Mouse (Mus musculus): ENCODE data around the gene Wfdc21. TPM values are rescaled to one million over a fixed set of nuclear protein-coding genes. Genes with fewer than 3 reads are reported as not detected.

Wfdc21 gene
- polyA plus RNA-seq, 1 experiment from 2014 or later: not detected

DNA sequence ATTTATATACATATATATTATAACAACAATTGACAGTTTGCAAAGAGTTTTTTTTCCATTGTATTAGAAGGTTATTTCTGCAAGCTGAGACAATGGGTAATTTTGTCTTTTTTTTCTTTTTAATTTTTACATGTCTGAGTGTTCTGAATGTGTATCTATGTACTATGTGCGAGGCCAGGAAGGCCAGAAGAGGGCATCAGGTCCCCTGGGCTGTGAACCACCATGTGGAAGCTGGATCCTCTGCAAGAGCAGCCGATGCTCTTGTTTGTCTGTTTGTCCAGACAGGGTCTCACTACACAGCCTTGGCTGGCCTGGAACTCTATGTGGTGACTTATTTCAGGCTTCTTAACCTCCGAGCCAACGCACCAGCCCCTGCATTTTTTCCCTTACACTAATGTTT is 44.4 kb downstream of the Wfdc21 start:
- 33% methylated on average over 4 of the region's 4 CpGs for WGBS
- Histone ChIP-seq H3K9ac (ENCODE audit: low read length) (no peak overlapping the region), H3K9me3 (ENCODE audit: control insufficient read depth, low read length) (no peaks in the 10 kb centered on the region), H3K27ac (replicated peaks in 1 of 2; ENCODE audit: control insufficient read depth in 1 of 2, insufficient read depth in 1 of 2, low read depth in 2 of 2, low read length in 2 of 2) (no peak overlapping the region), H3K4me3 (ENCODE audit: control insufficient read depth in 1 of 2, insufficient read depth in 1 of 2, low read depth in 1 of 2, low read length in 2 of 2) (no peak overlapping the region), H3K36me3 (ENCODE audit: control insufficient read depth, insufficient read depth, low read length) (no peaks in the 10 kb centered on the region), H3K4me1 (ENCODE audit: control insufficient read depth in 2 of 2, insufficient read depth in 2 of 2, low read length in 2 of 2) (peaks cover 0 to 4% of the 10 kb centered on the region in 2 experiments; a peak in 2 of 4 replicates), H3K4me2 (ENCODE audit: low read length) (no peak overlapping the region), H3K27me3 (ENCODE audit: control insufficient read depth, insufficient read depth, low read length) (no peaks in the 10 kb centered on the region; the same call in none of the 2 replicates)
- no peak for ATAC-seq (ENCODE audit: insufficient number of reproducible peaks, insufficient read depth, low FRiP score, low read depth)

DNA sequence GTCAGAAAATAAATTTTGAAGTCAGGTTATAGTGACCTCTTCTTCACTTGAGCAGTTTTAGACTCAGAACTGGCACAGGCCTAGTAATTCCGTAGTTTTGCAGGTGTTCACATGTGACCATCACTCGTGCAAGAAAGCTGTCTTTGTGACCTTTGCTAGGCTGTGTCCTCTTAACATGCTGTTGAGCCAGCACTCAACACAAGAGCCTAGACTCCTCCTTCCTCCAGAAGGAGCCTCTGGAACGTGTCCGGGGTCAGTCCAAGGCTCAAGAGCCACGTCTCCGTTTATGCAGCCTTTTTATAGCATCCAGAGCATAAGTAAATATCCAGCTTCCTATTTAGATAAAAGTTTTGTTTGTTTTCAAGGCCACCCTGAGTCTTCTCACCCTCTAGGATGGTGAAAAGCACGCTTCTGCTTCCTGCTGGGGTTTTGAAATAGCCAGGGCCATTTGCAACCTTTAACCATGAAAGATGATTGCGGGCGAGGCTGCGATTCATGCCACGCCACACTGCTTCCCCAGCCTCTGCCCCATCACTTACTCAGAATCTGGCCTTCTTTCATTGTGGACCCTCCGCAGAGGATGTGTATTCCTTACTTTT is 45.7 kb downstream of the Wfdc21 start:
- Histone ChIP-seq H3K4me1 (ENCODE audit: control insufficient read depth in 2 of 2, insufficient read depth in 2 of 2, low read length in 2 of 2) (0 out of 4 replicates have a peak, but pooled peaks cover 0 to 7% of the 10 kb centered on the region in 2 experiments), H3K9ac (ENCODE audit: low read length) (no peak overlapping the region), H3K4me2 (ENCODE audit: low read length) (no peak overlapping the region), H3K9me3 (ENCODE audit: control insufficient read depth, low read length) (no peaks in the 10 kb centered on the region), H3K36me3 (ENCODE audit: control insufficient read depth, insufficient read depth, low read length) (no peaks in the 10 kb centered on the region), H3K4me3 (ENCODE audit: control insufficient read depth in 1 of 2, insufficient read depth in 1 of 2, low read depth in 1 of 2, low read length in 2 of 2) (no peak overlapping the region), H3K27me3 (ENCODE audit: control insufficient read depth, insufficient read depth, low read length) (no peaks in the 10 kb centered on the region; the same call in none of the 2 replicates), H3K27ac (replicated peaks in 1 of 2; ENCODE audit: control insufficient read depth in 1 of 2, insufficient read depth in 1 of 2, low read depth in 2 of 2, low read length in 2 of 2) (no peak overlapping the region)
- WGBS: 59% methylated on average over 12 of the region's 12 CpGs
- no peak for ATAC-seq (ENCODE audit: insufficient number of reproducible peaks, insufficient read depth, low FRiP score, low read depth)

DNA sequence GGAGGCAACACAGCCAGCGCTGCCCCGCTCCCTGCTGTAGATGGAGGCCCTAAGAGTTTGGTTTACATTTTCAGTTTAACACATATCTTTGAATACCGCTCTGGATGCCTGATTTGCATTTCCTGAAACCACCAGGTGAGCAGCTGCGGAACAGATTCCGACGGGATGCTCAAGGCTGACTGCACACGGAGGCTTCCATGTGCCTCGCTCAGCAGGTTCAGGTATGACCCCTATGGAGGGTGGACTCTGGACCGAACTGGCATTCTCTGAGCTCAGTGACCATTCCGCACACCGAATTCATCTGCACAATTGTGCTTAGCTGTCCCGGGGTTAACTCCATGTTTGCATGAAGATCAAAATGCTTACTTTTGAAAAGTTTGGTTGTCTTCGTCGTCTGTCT is 46.5 kb downstream of the Wfdc21 start:
- Histone ChIP-seq H3K9ac (ENCODE audit: low read length) (no peak overlapping the region), H3K27me3 (ENCODE audit: control insufficient read depth, insufficient read depth, low read length) (no peaks in the 10 kb centered on the region; the same call in none of the 2 replicates), H3K4me2 (ENCODE audit: low read length) (no peak overlapping the region), H3K4me3 (ENCODE audit: control insufficient read depth in 1 of 2, insufficient read depth in 1 of 2, low read depth in 1 of 2, low read length in 2 of 2) (no peak overlapping the region), H3K27ac (replicated peaks in 1 of 2; ENCODE audit: control insufficient read depth in 1 of 2, insufficient read depth in 1 of 2, low read depth in 2 of 2, low read length in 2 of 2) (no peak overlapping the region), H3K4me1 (ENCODE audit: control insufficient read depth in 2 of 2, insufficient read depth in 2 of 2, low read length in 2 of 2) (0 out of 4 replicates have a peak, but pooled peaks cover 0 to 7% of the 10 kb centered on the region in 2 experiments), H3K36me3 (ENCODE audit: control insufficient read depth, insufficient read depth, low read length) (no peaks in the 10 kb centered on the region), H3K9me3 (ENCODE audit: control insufficient read depth, low read length) (no peaks in the 10 kb centered on the region)
- 80% methylated on average over 14 of the region's 14 CpGs for WGBS
- no peak for ATAC-seq (ENCODE audit: insufficient number of reproducible peaks, insufficient read depth, low FRiP score, low read depth)

DNA sequence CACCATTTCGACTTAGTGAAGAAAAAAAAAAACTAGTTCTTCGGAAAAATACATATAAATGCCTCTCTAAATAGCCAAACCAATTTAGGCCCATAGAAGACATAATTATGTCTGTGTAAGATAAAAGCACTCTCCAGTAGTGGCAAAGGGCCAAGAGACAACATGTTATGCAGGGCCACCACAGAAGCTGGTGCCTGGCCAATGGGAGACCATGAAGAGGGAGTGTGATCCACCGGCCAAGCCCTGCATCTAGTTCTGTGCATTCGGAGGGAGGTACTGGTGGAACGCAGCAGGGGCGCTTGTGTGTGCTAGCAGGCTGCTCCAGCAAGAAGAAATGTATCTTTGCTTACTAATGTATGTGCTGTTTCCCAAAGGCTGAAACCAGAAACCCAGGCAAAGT is 49.4 kb downstream of the Wfdc21 start:
- Histone ChIP-seq H3K4me1 (ENCODE audit: control insufficient read depth in 2 of 2, insufficient read depth in 2 of 2, low read length in 2 of 2) (0 out of 4 replicates have a peak, but pooled peaks cover 0 to 7% of the 10 kb centered on the region in 2 experiments), H3K4me3 (ENCODE audit: control insufficient read depth in 1 of 2, insufficient read depth in 1 of 2, low read depth in 1 of 2, low read length in 2 of 2) (no peak overlapping the region), H3K4me2 (ENCODE audit: low read length) (no peak overlapping the region), H3K9me3 (ENCODE audit: control insufficient read depth, low read length) (no peaks in the 10 kb centered on the region), H3K27ac (replicated peaks in 1 of 2; ENCODE audit: control insufficient read depth in 1 of 2, insufficient read depth in 1 of 2, low read depth in 2 of 2, low read length in 2 of 2) (no peak overlapping the region), H3K36me3 (ENCODE audit: control insufficient read depth, insufficient read depth, low read length) (no peaks in the 10 kb centered on the region), H3K27me3 (ENCODE audit: control insufficient read depth, insufficient read depth, low read length) (no peaks in the 10 kb centered on the region; the same call in 1 of the 2 replicates), H3K9ac (ENCODE audit: low read length) (no peak overlapping the region)
- WGBS: 56% methylated on average over 6 of the region's 6 CpGs
- ATAC-seq (ENCODE audit: insufficient number of reproducible peaks, insufficient read depth, low FRiP score, low read depth): no peak

DNA sequence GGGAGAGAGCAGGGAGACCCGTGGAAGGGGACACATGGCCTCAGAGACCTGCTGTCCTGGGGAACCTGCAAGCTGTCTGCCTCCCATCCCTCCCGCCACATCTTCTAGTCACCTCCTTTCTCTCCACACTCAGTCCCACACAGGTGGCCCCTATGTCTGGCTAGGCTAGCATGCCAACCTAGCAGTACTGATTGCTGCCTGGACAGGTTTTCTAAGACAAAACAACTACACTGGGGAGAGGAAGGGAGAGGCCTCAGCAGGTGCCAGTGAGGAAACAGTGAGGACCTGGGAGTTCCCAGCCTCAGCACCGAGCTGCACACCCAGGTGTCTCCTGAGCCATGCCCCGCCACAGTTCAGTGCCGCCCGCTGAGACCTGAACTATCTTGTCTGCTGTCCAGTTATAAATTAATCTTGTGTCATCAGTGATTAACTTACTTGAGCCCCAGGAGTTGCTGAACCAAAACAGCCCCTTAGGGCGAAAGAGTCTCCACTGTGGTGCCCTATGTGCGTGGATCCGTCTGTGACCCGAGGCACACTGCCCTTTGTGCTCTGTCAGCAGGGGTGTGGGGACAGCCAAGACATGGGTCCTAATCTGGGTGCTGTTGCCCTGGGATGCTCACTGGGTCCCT is 50.4 kb downstream of the Wfdc21 start:
- ATAC-seq (ENCODE audit: insufficient number of reproducible peaks, insufficient read depth, low FRiP score, low read depth): no peak
- H3K27ac ChIP-seq (replicated peaks in 1 of 2; ENCODE audit: control insufficient read depth in 1 of 2, insufficient read depth in 1 of 2, low read depth in 2 of 2, low read length in 2 of 2): no peak overlapping the region
- no peak overlapping the region for H3K4me3 ChIP-seq (ENCODE audit: control insufficient read depth in 1 of 2, insufficient read depth in 1 of 2, low read depth in 1 of 2, low read length in 2 of 2)
- WGBS: 82% methylated on average over 10 of the region's 10 CpGs
- no peaks in the 10 kb centered on the region for H3K36me3 ChIP-seq (ENCODE audit: control insufficient read depth, insufficient read depth, low read length)
- no peak overlapping the region for H3K9ac ChIP-seq (ENCODE audit: low read length)
- no peak overlapping the region for H3K4me2 ChIP-seq (ENCODE audit: low read length)
- H3K4me1 ChIP-seq (ENCODE audit: control insufficient read depth in 2 of 2, insufficient read depth in 2 of 2, low read length in 2 of 2): 0 out of 4 replicates have a peak, but pooled peaks cover 0 to 7% of the 10 kb centered on the region in 2 experiments
- no peaks in the 10 kb centered on the region for H3K9me3 ChIP-seq (ENCODE audit: control insufficient read depth, low read length)
- no peaks in the 10 kb centered on the region; the same call in 1 of the 2 replicates for H3K27me3 ChIP-seq (ENCODE audit: control insufficient read depth, insufficient read depth, low read length)

DNA sequence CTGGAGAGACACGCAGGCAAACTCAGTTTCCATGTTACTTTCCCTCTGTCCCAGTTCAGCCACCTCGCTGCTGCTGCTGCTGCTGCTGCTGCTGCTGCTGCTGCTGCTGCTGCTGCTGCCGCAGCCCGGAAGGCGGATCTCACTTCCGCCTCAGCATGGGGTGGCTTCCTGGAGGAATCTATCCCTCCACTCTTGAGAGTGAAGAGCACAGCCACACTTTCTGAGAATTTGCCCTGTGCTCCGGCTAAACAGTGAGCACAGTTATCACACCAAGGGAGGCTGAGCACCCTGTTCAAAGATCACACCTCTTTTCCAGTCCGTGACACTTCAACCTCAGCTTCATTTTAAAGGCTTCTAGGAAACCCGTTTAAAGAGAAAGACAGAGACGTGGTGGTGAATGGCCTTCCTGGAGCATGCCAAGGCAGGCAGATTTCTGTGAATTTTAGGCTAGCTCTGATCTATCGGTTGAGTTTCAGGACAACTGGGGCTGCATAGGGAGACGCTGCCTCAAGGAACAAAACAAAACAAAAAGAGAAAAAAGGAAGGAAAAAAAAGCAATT is 53.2 kb downstream of the Wfdc21 start:
- Histone ChIP-seq H3K4me1 (ENCODE audit: control insufficient read depth in 2 of 2, insufficient read depth in 2 of 2, low read length in 2 of 2) (peaks cover 0 to 7% of the 10 kb centered on the region in 2 experiments; a peak in 1 of 4 replicates), H3K36me3 (ENCODE audit: control insufficient read depth, insufficient read depth, low read length) (no peaks in the 10 kb centered on the region), H3K9ac (ENCODE audit: low read length) (no peak overlapping the region), H3K4me3 (ENCODE audit: control insufficient read depth in 1 of 2, insufficient read depth in 1 of 2, low read depth in 1 of 2, low read length in 2 of 2) (no peak overlapping the region), H3K27me3 (ENCODE audit: control insufficient read depth, insufficient read depth, low read length) (no peaks in the 10 kb centered on the region; the same call in 1 of the 2 replicates), H3K4me2 (ENCODE audit: low read length) (no peak overlapping the region), H3K27ac (replicated peaks in 1 of 2; ENCODE audit: control insufficient read depth in 1 of 2, insufficient read depth in 1 of 2, low read depth in 2 of 2, low read length in 2 of 2) (no peak overlapping the region), H3K9me3 (ENCODE audit: control insufficient read depth, low read length) (no peaks in the 10 kb centered on the region)
- ATAC-seq (ENCODE audit: insufficient number of reproducible peaks, insufficient read depth, low FRiP score, low read depth): no peak
- 57% methylated on average over 12 of the region's 12 CpGs for WGBS

DNA sequence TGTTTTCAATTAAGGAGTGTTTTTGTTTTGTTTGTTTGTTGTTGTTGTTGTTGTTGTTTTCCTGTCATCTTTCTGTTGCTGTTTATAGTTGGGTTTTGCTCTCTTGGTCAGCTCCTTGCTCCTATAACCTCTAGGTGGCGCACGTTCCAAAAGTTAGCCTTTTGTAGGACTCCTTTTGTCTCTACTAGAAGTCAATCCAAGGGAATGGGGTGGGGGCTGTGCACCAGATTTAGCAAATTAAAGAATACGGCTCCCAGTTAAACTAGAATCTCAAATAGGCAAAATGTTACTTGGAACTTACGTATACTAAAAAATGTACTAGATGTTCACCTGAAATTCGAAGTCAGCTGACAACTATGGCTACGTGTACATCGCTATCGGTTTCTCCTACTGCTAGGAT is 55.4 kb downstream of the Wfdc21 start:
- WGBS: 68% methylated on average over 8 of the region's 8 CpGs
- Histone ChIP-seq H3K27ac (replicated peaks in 1 of 2; ENCODE audit: control insufficient read depth in 1 of 2, insufficient read depth in 1 of 2, low read depth in 2 of 2, low read length in 2 of 2) (no peak overlapping the region), H3K9me3 (ENCODE audit: control insufficient read depth, low read length) (0 out of 2 replicates have a peak, but pooled peaks cover 5% of the 10 kb centered on the region), H3K27me3 (ENCODE audit: control insufficient read depth, insufficient read depth, low read length) (peaks cover 1% of the 10 kb centered on the region; the same call in 1 of the 2 replicates), H3K9ac (ENCODE audit: low read length) (no peak overlapping the region), H3K4me2 (ENCODE audit: low read length) (no peak overlapping the region), H3K4me3 (ENCODE audit: control insufficient read depth in 1 of 2, insufficient read depth in 1 of 2, low read depth in 1 of 2, low read length in 2 of 2) (no peak overlapping the region), H3K4me1 (ENCODE audit: control insufficient read depth in 2 of 2, insufficient read depth in 2 of 2, low read length in 2 of 2) (peaks cover 0 to 2% of the 10 kb centered on the region in 2 experiments; a peak in 1 of 4 replicates), H3K36me3 (ENCODE audit: control insufficient read depth, insufficient read depth, low read length) (no peaks in the 10 kb centered on the region)
- ATAC-seq (ENCODE audit: insufficient number of reproducible peaks, insufficient read depth, low FRiP score, low read depth): no peak
